Mouse (Mus musculus) kidney, postnatal 0 days (tissue): Measurements from ENCODE around the gene Ccnd3. TPM values are rescaled to one million over a fixed set of nuclear protein-coding genes. Genes with fewer than 3 reads are reported as not detected.
A peak's percentile ranks its signal among the peaks of the same experiment; 100 is the strongest.

Source experiments
- ATAC-seq: fragments of 200-750 bp; cut with Nextera tagmentation; replicated peaks from 2 replicates; pipeline ENCODE4 v1.8.0; 2017; ENCODE audit warnings: low read depth, moderate number of reproducible peaks, moderate TSS enrichment, moderate library complexity; ENCODE audit not compliant: low FRiP score
- DNase-seq: peaks from one replicate; pipeline ENCODE4 v3.0.0-alpha.2; 2016; ENCODE audit warnings: low spot score
- H3K27ac ChIP-seq: fragments of 300-500 bp; sonication (generic); 2 replicates; pipeline ENCODE4 v1.5.1; 2014; ENCODE audit warnings: mild to moderate bottlenecking
- H3K27me3 ChIP-seq: fragments of 300-500 bp; sonication (generic); 2 replicates; pipeline ENCODE4 v1.6.1; 2014; ENCODE audit warnings: low read length, mixed read lengths; ENCODE audit not compliant: insufficient read depth
- H3K36me3 ChIP-seq: fragments of 300-500 bp; sonication (generic); 2 replicates; pipeline ENCODE4 v1.6.1; 2014; ENCODE audit warnings: low read length, mixed read lengths; ENCODE audit not compliant: insufficient read depth
- H3K4me1 ChIP-seq: fragments of 300-500 bp; sonication (generic); replicated peaks from 2 replicates; pipeline ENCODE4 v1.6.1; 2014; ENCODE audit warnings: antibody characterized with exemption, low read length, mixed read lengths; ENCODE audit not compliant: insufficient read depth
- H3K4me2 ChIP-seq: fragments of 300-500 bp; sonication (generic); 2 replicates; pipeline ENCODE4 v1.6.1; 2014; ENCODE audit warnings: mild to moderate bottlenecking, low read length, moderate library complexity, mixed read lengths
- H3K4me3 ChIP-seq: fragments of 300-500 bp; sonication (generic); replicated peaks from 2 replicates; pipeline ENCODE4 v1.5.1; 2014; ENCODE audit warnings: low read depth, low read length
- H3K9ac ChIP-seq: fragments of 300-500 bp; sonication (generic); 2 replicates; pipeline ENCODE4 v1.6.1; 2014; ENCODE audit warnings: low read depth, low read length
- H3K9me3 ChIP-seq: fragments of 300-500 bp; sonication (generic); replicated peaks from 2 replicates; pipeline ENCODE4 v1.6.1; 2016; ENCODE audit warnings: low read length, inconsistent platforms, mixed read lengths
- CTCF ChIP-seq: IDR thresholded peaks from 2 replicates; pipeline ENCODE4 v1.5.1; 2016; ENCODE audit warnings: antibody characterized with exemption, low read depth, mild to moderate bottlenecking, moderate library complexity
- WGBS: fragments of 180-500 bp; shearing (Covaris S2); extraction: QIAGEN DNeasy Blood & Tissue Kit; methylation state at CpG from one replicate; pipeline ENCODE4 v1.1.7; 2014; 5-methylcytosine and 5-hydroxymethylcytosine counted together
- polyA plus RNA-seq: library from polyadenylated mRNA; unstranded; fragments of >200 nt; fragmentation: Nextera tagmentation; extraction: Ambion mirVana; gene quantifications from 2 replicates; pipeline ENCODE4 v1.2.1, GENCODE M21; 2015

The Ccnd3 gene
- polyA plus RNA-seq, 1 experiment from 2014 or later, result 202 TPM

GRCm38 (mm10) chr17:47599511-47600297 is 94.9 kb downstream of the Ccnd3 start:
- H3K4me1 ChIP-seq, result peaks cover 22% of the 10 kb centered on the region; the same call in 1 of the 2 replicates

DNA sequence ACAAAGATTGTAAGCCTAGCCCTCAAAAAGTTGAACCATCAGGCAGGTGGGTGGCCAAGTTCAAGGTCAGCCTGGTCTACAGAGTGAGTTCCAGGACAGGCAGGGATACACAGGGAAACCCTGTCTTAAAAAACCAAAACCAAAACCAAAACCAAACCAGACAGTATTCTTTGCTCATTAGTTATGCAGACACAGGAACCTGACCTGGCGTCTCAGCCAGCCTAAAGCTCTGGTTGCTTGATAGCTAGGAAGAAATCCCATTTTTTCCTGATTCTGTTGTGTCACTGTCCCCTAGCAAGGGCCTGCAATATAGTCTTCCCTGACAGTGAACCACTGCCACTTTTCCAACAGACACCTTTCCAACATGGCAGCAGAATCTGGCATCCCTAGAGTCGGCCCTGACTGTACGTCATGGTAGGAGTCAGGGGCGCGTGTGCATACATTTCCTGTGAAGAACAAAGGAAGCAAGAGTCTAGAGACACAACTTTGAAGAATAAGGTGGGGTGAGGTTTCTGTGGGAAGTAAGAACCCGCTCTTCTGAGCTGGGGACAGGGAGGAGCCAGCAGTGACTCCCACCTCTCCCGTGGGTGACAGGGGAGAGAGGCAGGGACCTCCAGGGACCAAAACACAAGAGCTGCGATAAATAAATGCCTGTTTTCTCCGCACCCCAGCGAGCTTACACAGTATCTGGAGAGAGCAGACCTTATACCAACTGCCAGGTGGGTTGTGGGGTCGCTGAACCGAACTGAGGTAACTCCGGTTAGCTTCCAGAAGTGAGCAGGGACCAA is 95.9 kb downstream of the Ccnd3 start:
- H3K4me3 ChIP-seq, result no peak overlapping the region
- H3K4me1 ChIP-seq, result peaks cover 21% of the 10 kb centered on the region; the same call in 1 of the 2 replicates
- no peak overlapping the region for H3K4me2 ChIP-seq
- DNase-seq (no peak), ATAC-seq (no peak)
- H3K27ac ChIP-seq, result no peak overlapping the region; the same call in 1 of the 2 replicates
- H3K9ac ChIP-seq, result no peak overlapping the region
- 74% methylated on average over 13 of the region's 13 CpGs for WGBS
- TF ChIP-seq CTCF, result no peak
- no peaks in the 10 kb centered on the region for H3K27me3 ChIP-seq
- peaks cover 43% of the 10 kb centered on the region for H3K36me3 ChIP-seq
- H3K9me3 ChIP-seq, result no peaks in the 10 kb centered on the region

More at GRCm38 (mm10) chr17:47599511-47600297, 94.9 kb downstream of the Ccnd3 start:
- no peak for ATAC-seq
- H3K36me3 ChIP-seq, result peaks cover 43% of the 10 kb centered on the region
- no peak overlapping the region for H3K4me2 ChIP-seq
- no peaks in the 10 kb centered on the region for H3K27me3 ChIP-seq
- H3K9me3 ChIP-seq, result no peaks in the 10 kb centered on the region
- TF ChIP-seq CTCF, result no peak
- DNase-seq, result peak; percentile 39
- no peak overlapping the region for H3K4me3 ChIP-seq
- H3K27ac ChIP-seq, result peak overlapping the region; percentile 43; the same call in 1 of the 2 replicates
- H3K9ac ChIP-seq, result no peak overlapping the region
- WGBS, result 72% methylated on average over 11 of the region's 11 CpGs

DNA sequence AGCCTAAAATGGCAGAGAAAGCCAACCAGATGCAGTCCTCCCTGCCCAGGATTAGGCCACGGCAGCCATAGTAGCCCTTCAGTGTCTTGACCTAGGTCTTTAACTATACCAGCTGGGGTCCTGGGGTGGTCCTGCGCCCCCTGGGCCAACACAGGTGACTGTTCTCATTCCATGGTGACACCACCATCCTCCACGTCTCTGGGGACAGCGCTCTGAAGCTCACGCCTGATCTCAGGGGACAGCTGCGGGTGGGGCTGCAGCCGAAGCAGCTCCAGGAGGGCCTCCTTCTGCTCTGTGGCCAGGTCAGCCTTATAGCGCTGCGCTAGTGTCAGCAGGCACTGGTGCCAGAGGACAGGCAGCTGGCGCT is 96.5 kb downstream of the Ccnd3 start:
- ATAC-seq, result no peak
- 85% methylated on average over 10 of the region's 10 CpGs for WGBS
- no peak for DNase-seq
- H3K4me2 ChIP-seq, result no peak overlapping the region
- TF ChIP-seq CTCF, result no peak
- peaks cover 43% of the 10 kb centered on the region for H3K36me3 ChIP-seq
- no peak overlapping the region for H3K4me3 ChIP-seq
- H3K9ac ChIP-seq, result no peak overlapping the region
- no peaks in the 10 kb centered on the region for H3K9me3 ChIP-seq
- H3K27ac ChIP-seq, result no peak overlapping the region
- H3K27me3 ChIP-seq, result no peaks in the 10 kb centered on the region
- H3K4me1 ChIP-seq, result peaks cover 15% of the 10 kb centered on the region; the same call in 1 of the 2 replicates

GRCm38 (mm10) chr17:47602289-47602688 is 97.4 kb downstream of the Ccnd3 start:
- H3K9me3 ChIP-seq, result no peaks in the 10 kb centered on the region
- peaks cover 50% of the 10 kb centered on the region for H3K36me3 ChIP-seq
- H3K27me3 ChIP-seq, result no peaks in the 10 kb centered on the region
- H3K4me2 ChIP-seq, result no peak overlapping the region
- TF ChIP-seq CTCF, result no peak
- ATAC-seq (no peak), DNase-seq (no peak)
- 87% methylated on average over 11 of the region's 11 CpGs for WGBS
- H3K4me1 ChIP-seq, result peaks cover 6% of the 10 kb centered on the region; the same call in 1 of the 2 replicates
- no peak overlapping the region for H3K4me3 ChIP-seq
- H3K9ac ChIP-seq, result no peak overlapping the region
- H3K27ac ChIP-seq, result no peak overlapping the region

DNA sequence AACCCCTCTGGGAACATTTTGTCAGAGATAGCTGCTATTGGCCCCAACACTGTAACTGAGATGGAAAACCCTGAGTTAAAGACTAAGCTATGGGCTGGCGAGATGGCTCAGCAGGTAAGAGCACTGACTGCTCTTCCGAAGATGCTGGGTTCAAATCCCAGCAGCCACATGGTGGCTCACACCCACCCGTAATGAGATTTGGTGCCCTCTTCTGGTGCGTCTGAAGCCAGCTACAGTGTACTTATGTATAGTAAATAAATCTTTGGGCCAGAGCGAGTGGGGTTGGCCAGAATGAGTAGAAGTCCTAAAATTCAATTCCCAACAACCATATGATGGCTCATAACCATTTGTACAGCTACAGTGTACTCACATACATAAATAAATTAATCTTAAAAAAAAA is 101.4 kb downstream of the Ccnd3 start:
- H3K4me2 ChIP-seq, result no peak overlapping the region
- no peak overlapping the region for H3K9ac ChIP-seq
- H3K27ac ChIP-seq, result no peak overlapping the region
- H3K27me3 ChIP-seq, result no peaks in the 10 kb centered on the region
- no peaks in the 10 kb centered on the region for H3K9me3 ChIP-seq
- 0 out of 2 replicates have a peak, but pooled peaks cover 10% of the 10 kb centered on the region for H3K4me1 ChIP-seq
- no peak overlapping the region for H3K4me3 ChIP-seq
- 74% methylated on average over 5 of the region's 5 CpGs for WGBS
- no peak for DNase-seq
- TF ChIP-seq CTCF, result peak; percentile 62
- H3K36me3 ChIP-seq, result peaks cover 39% of the 10 kb centered on the region
- ATAC-seq, result no peak

GRCm38 (mm10) chr17:47609182-47609581 is 104.3 kb downstream of the Ccnd3 start:
- Histone ChIP-seq H3K27ac (no peak overlapping the region), H3K27me3 (no peaks in the 10 kb centered on the region), H3K4me2 (no peak overlapping the region), H3K9me3 (no peaks in the 10 kb centered on the region), H3K36me3 (0 out of 2 replicates have a peak, but pooled peaks cover 17% of the 10 kb centered on the region), H3K9ac (no peak overlapping the region), H3K4me1 (0 out of 2 replicates have a peak, but pooled peaks cover 16% of the 10 kb centered on the region), H3K4me3 (no peak overlapping the region)
- no peak for TF ChIP-seq CTCF
- ATAC-seq (no peak), DNase-seq (no peak)
- 90% methylated on average over 4 of the region's 4 CpGs for WGBS
